Mouse (Mus musculus) thymus, adult 2 months (tissue): ENCODE results near the gene Sorbs1.

Experiments
- CTCF ChIP-seq: fragments of 200-500 bp; IDR thresholded peaks from 2 replicates; pipeline ENCODE4 v1.5.1; 2012; ENCODE audit warnings: mild to moderate bottlenecking, control low read depth, low read length, moderate library complexity, borderline replicate concordance; ENCODE audit not compliant: control insufficient read depth, poor library complexity, insufficient read depth; ENCODE audit errors: extremely low read depth
- POLR2A ChIP-seq: fragments of 200-500 bp; IDR thresholded peaks from 2 replicates; pipeline ENCODE4 v1.6.1; 2012; ENCODE audit warnings: mild to moderate bottlenecking, low read length, control low read depth, moderate library complexity; ENCODE audit not compliant: control insufficient read depth, poor library complexity, insufficient read depth; ENCODE audit errors: extremely low read depth

GRCm38 (mm10) chr19:40419315-40419714 is 94.3 kb downstream of the Sorbs1 start:
- no peak for TF ChIP-seq CTCF
- no peak for TF ChIP-seq POLR2A
